Comparison of ENCODE assay signal across 26 mouse cellular contexts in the genomic region with DNA sequence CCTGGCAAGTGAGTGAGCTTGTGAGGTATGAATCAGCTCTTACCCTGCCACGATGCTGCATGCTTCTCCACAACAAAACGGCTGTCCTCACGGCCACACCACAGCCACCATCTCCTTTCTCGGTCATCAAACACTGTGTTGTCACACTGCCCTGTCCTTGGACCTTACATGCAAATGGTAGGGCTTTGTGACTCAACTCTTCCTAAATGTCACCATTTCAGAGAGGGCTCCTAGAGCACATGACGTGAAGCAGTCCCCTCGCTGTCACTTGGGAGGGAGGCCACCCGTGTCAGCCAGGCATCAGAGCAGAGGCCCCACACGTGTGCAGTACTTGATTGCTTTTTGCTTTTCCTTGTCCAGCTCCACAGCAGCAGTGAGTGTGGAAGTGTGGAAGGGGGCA.
DNase-seq lines count a peak whose midpoint lies in the region; ATAC-seq and TF ChIP-seq lines count a peak whose summit lies in the region.
"Had no signal": no experiment of that assay in that cellular context is flagged by ENCODE, and none has a peak within 500 bp of the region (broad histone marks: within the 10 kb centered on the region; RNA-seq: fewer than 3 reads in every experiment).

No protein-coding gene starts in this region.

- WGBS in cerebellum, adult 2 months = 97% methylated on average over 8 of the region's 8 CpGs

- no peak for TF ChIP-seq POLR2A in cerebellum, adult 2 months (IDR thresholded peaks at IDR 0.05; ENCODE audit: borderline replicate concordance, insufficient read depth, low read length)

- no peak for ATAC-seq in megakaryocyte, adult 5-6 weeks (ENCODE audit: poor library complexity, severe bottlenecking)
- 0 out of 2 replicates have a peak, but pooled peaks have one; percentile 7 for ATAC-seq in monocyte, adult 5-6 weeks (replicated peaks; ENCODE audit: insufficient number of reproducible peaks, low FRiP score, low TSS enrichment, poor library complexity, severe bottlenecking)
- ATAC-seq: forebrain, embryonic 13.5 days; forebrain, embryonic 16.5 days; hindbrain, postnatal 0 days; inflammation-experienced regulatory T-cells, adult 6 months; intestine, embryonic 16.5 days had no signal

- peak; percentile 84 for DNase-seq in adrenal gland, adult 2 months
- DNase-seq in adrenal gland, postnatal 14 days = peak; percentile 63
- DNase-seq in ovary, postnatal 10 days (ENCODE audit: low spot score) = no peak
- no peak for DNase-seq in frontal cortex, postnatal 14 days (ENCODE audit: low spot score in 2 of 2)
- no peak for DNase-seq in cerebellum, adult 2 months
- DNase-seq: B cell, adult 2 months; cerebellum, adult 18-20 months; cerebellum, postnatal 14 days; gastrocnemius, adult 2 months; gastrocnemius, postnatal 14 days; heart, adult 11 months; heart, postnatal 14 days; heart, postnatal 4 days; kidney, adult 18-20 months had no signal

- peaks cover 9% of the 10 kb centered on the region; the same call in 1 of the 2 replicates for H3K4me1 ChIP-seq in megakaryocyte, embryonic 14.5 days
- H3K4me1 ChIP-seq in cerebellum, adult 2 months (ENCODE audit: control insufficient read depth, insufficient read depth, low read length) = 0 out of 2 replicates have a peak, but pooled peaks cover 3% of the 10 kb centered on the region
- H3K4me1 ChIP-seq: heart, embryonic 15.5 days had no signal

- peak overlapping the region; percentile 9 for H3K4me3 ChIP-seq in megakaryocyte, embryonic 14.5 days (replicated peaks)
- H3K4me3 ChIP-seq in cerebellum, adult 2 months (replicated peaks; ENCODE audit: insufficient read depth, low read depth, low read length) = no peak overlapping the region
- H3K4me3 ChIP-seq: forebrain, embryonic 10.5 days; forebrain, embryonic 13.5 days; gastrocnemius, adult 2 months; heart, embryonic 12.5 days; heart, embryonic 15.5 days had no signal

- peaks cover 6% of the 10 kb centered on the region; the same call in 1 of the 2 replicates for H3K9me3 ChIP-seq in megakaryocyte, embryonic 14.5 days
- H3K9me3 ChIP-seq: forebrain, embryonic 10.5 days; forebrain, embryonic 13.5 days; heart, embryonic 12.5 days; heart, embryonic 15.5 days had no signal

- H3K27me3 ChIP-seq in megakaryocyte, embryonic 14.5 days (replicated peaks) = no peaks in the 10 kb centered on the region
- H3K27me3 ChIP-seq in cerebellum, adult 2 months (ENCODE audit: control insufficient read depth, insufficient read depth, low read length) = no peaks in the 10 kb centered on the region
- H3K27me3 ChIP-seq: forebrain, embryonic 13.5 days; heart, embryonic 12.5 days; heart, embryonic 15.5 days had no signal

- peaks cover 69% of the 10 kb centered on the region for H3K36me3 ChIP-seq in megakaryocyte, embryonic 14.5 days (replicated peaks; ENCODE audit: low read length)
- H3K36me3 ChIP-seq: heart, embryonic 15.5 days had no signal

- no peak for TF ChIP-seq CTCF in cerebellum, adult 2 months (IDR thresholded peaks at IDR 0.05; ENCODE audit: borderline replicate concordance, insufficient read depth, low read depth, low read length)

- no peak overlapping the region for H3K27ac ChIP-seq in cerebellum, adult 2 months (ENCODE audit: insufficient read depth, low read length)
- H3K27ac ChIP-seq: forebrain, embryonic 10.5 days; forebrain, embryonic 13.5 days; gastrocnemius, adult 2 months; heart, embryonic 15.5 days; hindbrain, embryonic 14.5 days; hindbrain, postnatal 0 days had no signal

Comparison
In these comparisons a context has a peak if more than half of its experiments do, and no peak if none do; other contexts are left out.
1. DNase-seq: peak in adrenal gland, adult 2 months (single experiment) and adrenal gland, postnatal 14 days (single experiment); none in ovary, postnatal 10 days (single experiment), frontal cortex, postnatal 14 days (0 of 2) and cerebellum, adult 2 months (0 of 2).